Mouse (Mus musculus): ENCODE results near the gene Lcp1. TPM values are rescaled to one million over a fixed set of nuclear protein-coding genes. Genes with fewer than 3 reads are reported as not detected.

The Lcp1 gene
- total and polyA plus RNA-seq, 3 experiments: 6.8 to 15.2 (median 14.3) TPM

GRCm38 (mm10) chr14:75189031-75189430, 58.1 kb downstream of the Lcp1 start:
- WGBS: 80% methylated on average over 4 of the region's 4 CpGs
- Histone ChIP-seq H3K4me3 (no peak overlapping the region), H3K79me2 (replicated peaks; ENCODE audit: control insufficient read depth, insufficient read depth, low read length) (no peaks in the 10 kb centered on the region), H3K27ac (no peak overlapping the region), H3K9ac (ENCODE audit: low read depth, low read length) (no peak overlapping the region), H3K4me1 (ENCODE audit: control insufficient read depth, insufficient read depth, low read length) (no peaks in the 10 kb centered on the region), H3K27me3 (ENCODE audit: control insufficient read depth, insufficient read depth, low read length) (no peaks in the 10 kb centered on the region), H3K36me3 (ENCODE audit: control insufficient read depth, insufficient read depth, low read length) (no peaks in the 10 kb centered on the region)
- no peak for DNase-seq
- no peak for TF ChIP-seq EP300 (IDR thresholded peaks at IDR 0.05; ENCODE audit: insufficient read depth, low read depth, low read length)
- no peak for TF ChIP-seq CTCF (IDR thresholded peaks at IDR 0.05)
- no peak for TF ChIP-seq POLR2A (IDR thresholded peaks at IDR 0.05; ENCODE audit: insufficient read depth, low read depth, low read length)
- intact Hi-C loops (cut with DNase I): no loop called here

DNA sequence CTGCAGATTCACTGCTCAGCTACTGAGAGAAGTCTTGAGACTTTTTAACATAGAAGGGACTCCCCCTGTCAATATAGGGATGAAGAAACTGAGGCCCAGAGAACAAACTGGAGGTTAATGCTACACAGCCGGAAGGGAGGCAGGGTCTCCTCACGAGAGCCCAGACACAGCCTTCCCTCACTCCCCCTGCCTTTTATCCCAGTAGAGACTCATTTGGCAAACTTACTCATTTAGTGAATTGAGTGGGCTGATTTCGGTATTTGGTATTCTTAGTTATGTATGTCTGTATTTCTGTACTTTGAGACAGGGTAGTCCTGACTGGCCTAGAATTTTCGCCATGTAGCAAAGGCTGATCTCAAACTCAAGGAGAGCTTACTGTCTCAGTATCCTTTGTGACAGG, 59.8 kb downstream of the Lcp1 start:
- no peaks in the 10 kb centered on the region for H3K36me3 ChIP-seq (ENCODE audit: control insufficient read depth, insufficient read depth, low read length)
- no peak for TF ChIP-seq CTCF (IDR thresholded peaks at IDR 0.05)
- no peak for TF ChIP-seq POLR2A (IDR thresholded peaks at IDR 0.05; ENCODE audit: insufficient read depth, low read depth, low read length)
- TF ChIP-seq EP300 (IDR thresholded peaks at IDR 0.05; ENCODE audit: insufficient read depth, low read depth, low read length): no peak
- H3K4me1 ChIP-seq (ENCODE audit: control insufficient read depth, insufficient read depth, low read length): no peaks in the 10 kb centered on the region
- H3K27me3 ChIP-seq (ENCODE audit: control insufficient read depth, insufficient read depth, low read length): no peaks in the 10 kb centered on the region
- H3K9ac ChIP-seq (ENCODE audit: low read depth, low read length): no peak overlapping the region
- no peaks in the 10 kb centered on the region for H3K79me2 ChIP-seq (replicated peaks; ENCODE audit: control insufficient read depth, insufficient read depth, low read length)
- intact Hi-C loops (cut with DNase I): loop anchor here (10.0 kb wide), 1 partner anchor 574 kb away; no protein-coding TSS in a partner anchor
- no peak overlapping the region for H3K27ac ChIP-seq
- no peak for DNase-seq
- no peak overlapping the region for H3K4me3 ChIP-seq
- 84% methylated on average over 4 of the region's 4 CpGs for WGBS

DNA sequence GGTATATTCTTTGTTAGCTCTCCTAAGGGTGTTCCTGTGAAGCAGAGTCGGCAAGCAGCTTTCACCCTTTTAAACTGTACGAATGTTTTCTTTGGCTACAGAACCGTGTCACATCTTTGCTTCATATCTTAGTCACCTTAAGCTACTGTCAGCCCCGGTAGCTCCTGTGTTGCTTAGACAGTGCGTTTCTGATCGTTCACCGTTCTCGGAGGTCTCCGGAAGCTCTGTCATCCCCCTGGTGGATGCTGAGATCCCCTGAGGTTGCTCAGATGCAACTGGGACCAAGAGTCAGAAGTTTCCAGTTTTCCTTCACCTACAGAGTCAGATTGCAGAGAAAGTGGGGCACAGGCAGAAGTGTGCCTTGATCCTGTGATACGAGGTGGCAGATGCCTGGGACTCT, 61.5 kb downstream of the Lcp1 start:
- Histone ChIP-seq H3K36me3 (ENCODE audit: control insufficient read depth, insufficient read depth, low read length) (no peaks in the 10 kb centered on the region), H3K27ac (no peak overlapping the region), H3K4me3 (no peak overlapping the region), H3K4me1 (ENCODE audit: control insufficient read depth, insufficient read depth, low read length) (no peaks in the 10 kb centered on the region), H3K9ac (ENCODE audit: low read depth, low read length) (no peak overlapping the region), H3K27me3 (ENCODE audit: control insufficient read depth, insufficient read depth, low read length) (no peaks in the 10 kb centered on the region), H3K79me2 (replicated peaks; ENCODE audit: control insufficient read depth, insufficient read depth, low read length) (no peaks in the 10 kb centered on the region)
- TF ChIP-seq POLR2A (IDR thresholded peaks at IDR 0.05; ENCODE audit: insufficient read depth, low read depth, low read length): no peak
- TF ChIP-seq CTCF (IDR thresholded peaks at IDR 0.05): no peak
- TF ChIP-seq EP300 (IDR thresholded peaks at IDR 0.05; ENCODE audit: insufficient read depth, low read depth, low read length): no peak
- DNase-seq: no peak
- intact Hi-C loops (cut with DNase I): loop anchor here (10.0 kb wide), 1 partner anchor 572 kb away; no protein-coding TSS in a partner anchor
- 72% methylated on average over 10 of the region's 10 CpGs for WGBS

DNA sequence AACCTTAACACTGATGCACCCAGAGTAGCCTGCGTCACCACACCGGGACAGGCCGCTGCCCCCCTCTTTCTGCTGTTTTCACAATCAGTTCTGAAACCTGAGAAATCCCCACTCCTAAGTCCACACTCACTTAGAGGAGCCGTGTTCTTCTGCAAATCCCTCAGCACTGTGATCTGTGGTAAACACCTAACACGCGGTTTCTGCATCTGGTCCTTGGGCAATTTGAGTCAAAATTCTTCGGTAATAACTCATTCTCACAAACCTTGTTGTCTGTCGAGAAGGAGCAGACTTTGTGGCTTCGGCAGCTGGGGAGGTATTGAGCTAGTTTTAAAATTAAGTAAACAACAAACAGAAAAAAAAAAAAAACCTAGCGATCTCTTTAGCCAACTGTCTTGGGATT, 62.0 kb downstream of the Lcp1 start:
- H3K79me2 ChIP-seq (replicated peaks; ENCODE audit: control insufficient read depth, insufficient read depth, low read length): no peaks in the 10 kb centered on the region
- H3K4me3 ChIP-seq: no peak overlapping the region
- no peak overlapping the region for H3K9ac ChIP-seq (ENCODE audit: low read depth, low read length)
- TF ChIP-seq EP300 (IDR thresholded peaks at IDR 0.05; ENCODE audit: insufficient read depth, low read depth, low read length) (no peak), CTCF (IDR thresholded peaks at IDR 0.05) (no peak), POLR2A (IDR thresholded peaks at IDR 0.05; ENCODE audit: insufficient read depth, low read depth, low read length) (no peak)
- 84% methylated on average over 10 of the region's 10 CpGs for WGBS
- no peak for DNase-seq
- H3K36me3 ChIP-seq (ENCODE audit: control insufficient read depth, insufficient read depth, low read length): no peaks in the 10 kb centered on the region
- intact Hi-C loops (cut with DNase I): loop anchor here (10.0 kb wide), 1 partner anchor 572 kb away; no protein-coding TSS in a partner anchor
- H3K27me3 ChIP-seq (ENCODE audit: control insufficient read depth, insufficient read depth, low read length): no peaks in the 10 kb centered on the region
- no peak overlapping the region for H3K27ac ChIP-seq
- no peaks in the 10 kb centered on the region for H3K4me1 ChIP-seq (ENCODE audit: control insufficient read depth, insufficient read depth, low read length)

DNA sequence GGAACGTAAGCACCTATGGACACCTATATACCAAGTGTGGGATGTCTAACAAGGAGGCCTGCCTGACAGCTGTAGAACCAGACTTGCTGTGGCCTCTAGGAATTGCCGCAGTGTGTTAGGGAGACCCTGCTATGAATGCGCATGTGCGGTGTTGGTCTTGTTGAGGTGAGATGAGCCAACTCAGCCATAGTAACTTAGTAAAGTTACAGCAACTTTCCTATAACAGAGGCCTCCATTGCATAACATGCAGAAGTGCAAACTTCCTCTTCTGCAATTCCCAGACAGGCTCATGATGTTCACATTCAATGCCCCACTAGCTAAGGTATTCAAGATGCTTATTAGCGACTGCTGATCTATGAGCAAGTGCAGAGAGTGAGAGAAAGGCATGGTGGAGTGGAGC, 64.6 kb downstream of the Lcp1 start:
- H3K27me3 ChIP-seq (ENCODE audit: control insufficient read depth, insufficient read depth, low read length): no peaks in the 10 kb centered on the region
- WGBS: 91% methylated on average over 5 of the region's 5 CpGs
- no peak overlapping the region for H3K4me3 ChIP-seq
- H3K79me2 ChIP-seq (replicated peaks; ENCODE audit: control insufficient read depth, insufficient read depth, low read length): no peaks in the 10 kb centered on the region
- no peak overlapping the region for H3K27ac ChIP-seq
- intact Hi-C loops (cut with DNase I): loop anchor here (5.0 to 10.0 kb wide), 4 partner anchors 68 to 569 kb away; no protein-coding TSS in a partner anchor
- no peak overlapping the region for H3K9ac ChIP-seq (ENCODE audit: low read depth, low read length)
- DNase-seq: no peak
- no peaks in the 10 kb centered on the region for H3K4me1 ChIP-seq (ENCODE audit: control insufficient read depth, insufficient read depth, low read length)
- no peaks in the 10 kb centered on the region for H3K36me3 ChIP-seq (ENCODE audit: control insufficient read depth, insufficient read depth, low read length)
- TF ChIP-seq POLR2A (IDR thresholded peaks at IDR 0.05; ENCODE audit: insufficient read depth, low read depth, low read length) (no peak), EP300 (IDR thresholded peaks at IDR 0.05; ENCODE audit: insufficient read depth, low read depth, low read length) (no peak), CTCF (IDR thresholded peaks at IDR 0.05) (no peak)

DNA sequence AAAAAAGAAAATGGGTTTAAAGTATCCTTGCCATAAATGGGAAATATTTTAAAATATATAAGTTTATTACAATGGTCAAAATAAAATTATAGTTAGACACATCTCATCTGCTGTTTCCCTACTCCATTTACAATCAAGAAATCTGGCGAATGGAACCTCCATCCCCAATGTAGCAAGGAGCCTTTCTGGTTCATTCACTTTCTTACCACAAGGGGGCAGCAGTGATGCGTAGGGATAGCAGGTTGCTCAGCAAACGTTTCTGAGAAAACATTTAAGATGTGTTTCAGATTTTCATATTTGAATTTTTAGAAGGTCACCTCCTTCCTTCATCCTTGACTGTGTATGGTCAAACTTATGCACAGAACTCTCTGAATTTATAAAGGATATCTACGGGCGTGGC, 66.1 kb downstream of the Lcp1 start:
- Histone ChIP-seq H3K36me3 (ENCODE audit: control insufficient read depth, insufficient read depth, low read length) (no peaks in the 10 kb centered on the region), H3K4me1 (ENCODE audit: control insufficient read depth, insufficient read depth, low read length) (no peaks in the 10 kb centered on the region), H3K27ac (no peak overlapping the region), H3K27me3 (ENCODE audit: control insufficient read depth, insufficient read depth, low read length) (no peaks in the 10 kb centered on the region), H3K79me2 (replicated peaks; ENCODE audit: control insufficient read depth, insufficient read depth, low read length) (no peaks in the 10 kb centered on the region), H3K4me3 (no peak overlapping the region), H3K9ac (ENCODE audit: low read depth, low read length) (no peak overlapping the region)
- 45% methylated on average over 5 of the region's 5 CpGs for WGBS
- no peak for DNase-seq
- TF ChIP-seq EP300 (IDR thresholded peaks at IDR 0.05; ENCODE audit: insufficient read depth, low read depth, low read length): no peak
- TF ChIP-seq CTCF (IDR thresholded peaks at IDR 0.05): peak; percentile 94
- intact Hi-C loops (cut with DNase I): loop anchor here (5.0 to 10.0 kb wide), 4 partner anchors 70 to 568 kb away; no protein-coding TSS in a partner anchor

All from heart, adult 2 months (tissue).